Mouse (Mus musculus): Measurements from ENCODE around the gene Gm45261. TPM values are rescaled to one million over a fixed set of nuclear protein-coding genes. Genes with fewer than 3 reads are reported as not detected.

Gene Gm45261
- polyA plus RNA-seq, 1 experiment from 2014 or later = not detected

- Histone ChIP-seq H3K27ac (no peak overlapping the region), H3K27me3 (no peaks in the 10 kb centered on the region), H3K4me2 (no peak overlapping the region), H3K9ac (no peak overlapping the region), H3K9me3 (no peaks in the 10 kb centered on the region), H3K4me1 (no peaks in the 10 kb centered on the region), H3K36me3 (no peaks in the 10 kb centered on the region), H3K4me3 (no peak overlapping the region)
- WGBS = 79% methylated on average over 1 of the region's 1 CpGs
- no peak for ATAC-seq (ENCODE audit: insufficient number of reproducible peaks, insufficient read depth, low FRiP score, low TSS enrichment, low read depth)
Measured at GRCm38 (mm10) chr1:80451914-80452549, 9.2 kb downstream of the Gm45261 start.

DNA sequence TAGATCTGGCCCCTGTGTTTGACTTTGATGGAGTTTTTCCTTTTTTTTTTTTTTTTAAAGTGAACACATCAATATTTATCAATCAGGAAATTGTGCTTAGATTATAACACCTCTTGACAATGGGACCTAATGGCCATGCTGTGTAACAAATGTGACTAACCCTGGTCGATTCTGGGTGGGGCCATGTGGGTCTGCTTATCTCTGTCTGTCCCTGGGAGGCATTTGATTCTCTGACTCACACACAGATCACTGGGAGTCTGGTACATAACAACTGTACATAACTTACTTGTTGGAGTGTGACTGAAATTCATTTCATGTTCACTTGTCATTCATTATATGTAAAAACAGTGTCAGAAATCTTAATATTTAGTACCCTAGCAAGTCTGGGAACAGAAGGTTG is 13.7 kb downstream of the Gm45261 start:
- Histone ChIP-seq H3K9me3 (no peaks in the 10 kb centered on the region), H3K9ac (no peak overlapping the region), H3K27ac (no peak overlapping the region), H3K27me3 (no peaks in the 10 kb centered on the region), H3K4me1 (no peaks in the 10 kb centered on the region), H3K4me2 (no peak overlapping the region), H3K36me3 (no peaks in the 10 kb centered on the region), H3K4me3 (no peak overlapping the region)
- ATAC-seq (ENCODE audit: insufficient number of reproducible peaks, insufficient read depth, low FRiP score, low TSS enrichment, low read depth) = no peak
- 66% methylated on average over 1 of the region's 1 CpGs for WGBS

DNA sequence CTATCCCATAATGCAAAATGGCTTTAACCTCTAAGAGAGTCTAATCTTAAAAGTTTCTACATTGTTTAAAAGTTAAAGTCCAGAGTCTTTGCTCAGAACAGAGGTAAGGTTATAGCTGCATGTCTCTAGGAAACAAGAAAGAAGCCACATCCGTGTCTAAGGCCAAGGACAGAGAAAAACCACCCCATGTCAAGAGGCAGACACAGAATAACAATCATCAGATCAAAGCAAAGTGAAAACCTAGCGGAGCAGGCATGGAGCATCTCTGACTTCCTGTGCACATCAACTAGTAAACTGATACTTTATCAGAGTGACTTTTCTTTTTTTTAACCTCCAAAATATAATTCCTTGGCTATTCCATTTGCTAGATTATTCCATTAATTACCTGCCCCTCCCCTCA is 20.3 kb downstream of the Gm45261 start:
- Histone ChIP-seq H3K9me3 (no peaks in the 10 kb centered on the region), H3K4me3 (no peak overlapping the region), H3K36me3 (no peaks in the 10 kb centered on the region), H3K4me1 (no peaks in the 10 kb centered on the region), H3K9ac (no peak overlapping the region), H3K4me2 (no peak overlapping the region), H3K27me3 (no peaks in the 10 kb centered on the region), H3K27ac (no peak overlapping the region)
- 56% methylated on average over 2 of the region's 2 CpGs for WGBS
- ATAC-seq (ENCODE audit: insufficient number of reproducible peaks, insufficient read depth, low FRiP score, low TSS enrichment, low read depth) = no peak

- ATAC-seq (ENCODE audit: insufficient number of reproducible peaks, insufficient read depth, low FRiP score, low TSS enrichment, low read depth) = no peak
- H3K36me3 ChIP-seq = no peaks in the 10 kb centered on the region
- WGBS = 85% methylated on average over 2 of the region's 2 CpGs
- H3K9me3 ChIP-seq = no peaks in the 10 kb centered on the region
- H3K4me2 ChIP-seq = no peak overlapping the region
- no peak overlapping the region for H3K9ac ChIP-seq
- H3K27me3 ChIP-seq = no peaks in the 10 kb centered on the region
- H3K4me1 ChIP-seq = no peaks in the 10 kb centered on the region
- no peak overlapping the region for H3K27ac ChIP-seq
- H3K4me3 ChIP-seq = no peak overlapping the region
Measured at GRCm38 (mm10) chr1:80438506-80438905, 22.7 kb downstream of the Gm45261 start.

DNA sequence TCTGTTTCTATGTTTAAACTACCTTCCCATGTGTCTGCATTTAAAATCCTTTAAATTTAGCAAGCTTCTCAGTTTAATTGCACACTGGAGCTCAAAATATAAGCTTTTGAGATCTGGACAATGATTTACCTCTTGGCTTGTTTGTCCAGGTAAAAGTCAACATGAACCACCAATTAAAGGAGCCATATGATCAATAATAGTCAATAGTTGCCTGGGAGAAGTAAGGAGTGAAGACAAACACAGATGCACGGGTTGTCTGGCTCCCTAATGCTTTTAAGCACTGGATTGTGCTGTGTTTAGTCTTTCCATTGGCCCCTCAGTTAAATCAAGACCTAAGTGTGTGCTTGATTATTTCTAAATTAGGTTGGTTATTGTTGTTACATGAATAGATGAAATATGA is 33.3 kb downstream of the Gm45261 start:
- no peaks in the 10 kb centered on the region for H3K9me3 ChIP-seq
- no peak overlapping the region for H3K4me2 ChIP-seq
- H3K4me1 ChIP-seq = no peaks in the 10 kb centered on the region
- no peaks in the 10 kb centered on the region for H3K27me3 ChIP-seq
- no peak overlapping the region for H3K9ac ChIP-seq
- ATAC-seq (ENCODE audit: insufficient number of reproducible peaks, insufficient read depth, low FRiP score, low TSS enrichment, low read depth) = no peak
- WGBS = 67% methylated on average over 1 of the region's 1 CpGs
- no peak overlapping the region for H3K4me3 ChIP-seq
- no peaks in the 10 kb centered on the region for H3K36me3 ChIP-seq
- H3K27ac ChIP-seq = no peak overlapping the region

GRCm38 (mm10) chr1:80427425-80427824 is 33.8 kb downstream of the Gm45261 start:
- no peak for ATAC-seq (ENCODE audit: insufficient number of reproducible peaks, insufficient read depth, low FRiP score, low TSS enrichment, low read depth)
- Histone ChIP-seq H3K4me1 (no peaks in the 10 kb centered on the region), H3K9me3 (no peaks in the 10 kb centered on the region), H3K4me3 (no peak overlapping the region), H3K9ac (no peak overlapping the region), H3K4me2 (no peak overlapping the region), H3K27ac (no peak overlapping the region), H3K36me3 (no peaks in the 10 kb centered on the region), H3K27me3 (no peaks in the 10 kb centered on the region)
- 45% methylated on average over 1 of the region's 1 CpGs for WGBS

DNA sequence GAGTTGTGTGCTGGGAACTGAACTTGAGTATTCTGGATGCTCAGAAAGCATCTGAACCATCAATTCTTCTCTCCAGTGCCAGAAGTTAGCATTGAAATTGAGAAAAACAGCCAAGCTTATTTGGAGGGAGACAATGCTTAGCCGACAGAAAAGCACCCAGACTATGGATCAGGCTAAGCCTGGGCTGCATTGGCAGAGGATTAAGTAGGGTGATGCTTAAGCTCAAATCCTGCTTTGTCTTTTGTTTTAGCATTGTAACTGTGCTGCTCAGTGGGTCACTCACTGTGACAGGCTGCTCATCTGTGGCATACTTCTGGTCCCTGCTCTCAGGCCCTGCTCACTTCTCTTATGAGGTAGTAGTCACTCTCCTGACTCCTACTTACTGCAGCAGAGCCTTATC is 36.6 kb downstream of the Gm45261 start:
- ATAC-seq (ENCODE audit: insufficient number of reproducible peaks, insufficient read depth, low FRiP score, low TSS enrichment, low read depth) = no peak
- Histone ChIP-seq H3K4me2 (no peak overlapping the region), H3K4me3 (no peak overlapping the region), H3K4me1 (no peaks in the 10 kb centered on the region), H3K27ac (no peak overlapping the region), H3K9ac (no peak overlapping the region), H3K9me3 (no peaks in the 10 kb centered on the region), H3K27me3 (no peaks in the 10 kb centered on the region), H3K36me3 (no peaks in the 10 kb centered on the region)
- 28% methylated on average over 1 of the region's 1 CpGs for WGBS

- Histone ChIP-seq H3K4me1 (no peaks in the 10 kb centered on the region; the same call in 1 of the 2 replicates), H3K27me3 (no peaks in the 10 kb centered on the region), H3K4me2 (no peak overlapping the region), H3K9ac (no peak overlapping the region), H3K27ac (no peak overlapping the region), H3K9me3 (no peaks in the 10 kb centered on the region), H3K4me3 (no peak overlapping the region), H3K36me3 (no peaks in the 10 kb centered on the region)
- 81% methylated on average over 12 of the region's 12 CpGs for WGBS
- ATAC-seq (ENCODE audit: insufficient number of reproducible peaks, insufficient read depth, low FRiP score, low TSS enrichment, low read depth) = no peak
Measured at GRCm38 (mm10) chr1:80418321-80419045, 42.8 kb downstream of the Gm45261 start.

DNA sequence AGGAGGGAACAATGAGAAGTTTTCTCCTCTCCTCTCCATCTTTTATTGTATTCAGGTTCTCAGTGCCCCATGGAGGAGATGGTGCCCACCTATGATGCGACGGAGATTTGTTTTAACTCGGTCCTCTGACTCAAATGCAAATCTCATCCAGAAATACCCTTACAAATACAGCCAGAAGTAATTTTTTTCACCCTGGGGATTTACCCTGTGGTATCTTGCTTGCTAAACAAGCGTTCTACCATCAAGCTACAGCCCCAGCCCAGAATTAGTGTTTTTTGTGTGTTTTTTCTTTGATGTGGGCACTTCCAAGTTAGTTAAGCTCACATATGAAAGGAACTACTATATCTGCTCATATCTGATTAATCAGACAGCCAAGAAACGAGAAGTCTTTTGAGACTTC is 44.9 kb downstream of the Gm45261 start:
- no peak overlapping the region for H3K9ac ChIP-seq
- H3K4me3 ChIP-seq = no peak overlapping the region
- no peaks in the 10 kb centered on the region for H3K27me3 ChIP-seq
- no peak for ATAC-seq (ENCODE audit: insufficient number of reproducible peaks, insufficient read depth, low FRiP score, low TSS enrichment, low read depth)
- no peaks in the 10 kb centered on the region for H3K9me3 ChIP-seq
- H3K4me1 ChIP-seq = no peaks in the 10 kb centered on the region; the same call in 1 of the 2 replicates
- 54% methylated on average over 5 of the region's 5 CpGs for WGBS
- H3K27ac ChIP-seq = no peak overlapping the region
- no peaks in the 10 kb centered on the region for H3K36me3 ChIP-seq
- no peak overlapping the region for H3K4me2 ChIP-seq

DNA sequence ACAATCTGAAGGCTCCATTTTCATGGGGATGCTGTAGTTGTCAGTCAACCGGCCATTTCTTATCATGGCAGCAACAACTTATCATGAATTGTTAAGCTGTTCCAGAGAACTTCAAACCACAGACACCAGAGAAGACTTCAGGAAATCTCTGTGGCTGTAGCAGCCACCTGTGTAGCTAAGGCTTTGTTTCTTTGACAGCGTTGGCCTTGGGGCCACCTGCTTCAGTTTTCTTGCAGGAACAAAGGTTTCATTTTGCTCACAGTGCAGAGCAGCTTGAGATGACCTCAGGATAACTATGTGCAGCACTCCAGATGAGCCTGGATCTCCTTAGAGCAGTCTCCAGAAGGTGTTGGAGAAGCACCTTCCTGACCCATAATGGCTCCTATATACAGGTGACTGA is 48.7 kb downstream of the Gm45261 start:
- H3K36me3 ChIP-seq = no peaks in the 10 kb centered on the region
- no peaks in the 10 kb centered on the region for H3K9me3 ChIP-seq
- no peak for ATAC-seq (ENCODE audit: insufficient number of reproducible peaks, insufficient read depth, low FRiP score, low TSS enrichment, low read depth)
- WGBS = 85% methylated on average over 2 of the region's 2 CpGs
- no peak overlapping the region for H3K27ac ChIP-seq
- no peaks in the 10 kb centered on the region for H3K27me3 ChIP-seq
- no peak overlapping the region for H3K9ac ChIP-seq
- H3K4me2 ChIP-seq = no peak overlapping the region
- no peak overlapping the region for H3K4me3 ChIP-seq
- no peaks in the 10 kb centered on the region for H3K4me1 ChIP-seq

- H3K36me3 ChIP-seq = no peaks in the 10 kb centered on the region
- ATAC-seq (ENCODE audit: insufficient number of reproducible peaks, insufficient read depth, low FRiP score, low TSS enrichment, low read depth) = no peak
Measured at GRCm38 (mm10) chr1:80410229-80410973, 50.8 kb downstream of the Gm45261 start.

More at GRCm38 (mm10) chr1:80410229-80410973, 50.8 kb downstream of the Gm45261 start:
- Histone ChIP-seq H3K27ac (no peak overlapping the region), H3K4me1 (no peaks in the 10 kb centered on the region), H3K9me3 (no peaks in the 10 kb centered on the region), H3K9ac (no peak overlapping the region), H3K4me3 (no peak overlapping the region), H3K4me2 (no peak overlapping the region), H3K27me3 (no peaks in the 10 kb centered on the region)
